Mouse (Mus musculus): ENCODE data around the gene Cct5.

DNA sequence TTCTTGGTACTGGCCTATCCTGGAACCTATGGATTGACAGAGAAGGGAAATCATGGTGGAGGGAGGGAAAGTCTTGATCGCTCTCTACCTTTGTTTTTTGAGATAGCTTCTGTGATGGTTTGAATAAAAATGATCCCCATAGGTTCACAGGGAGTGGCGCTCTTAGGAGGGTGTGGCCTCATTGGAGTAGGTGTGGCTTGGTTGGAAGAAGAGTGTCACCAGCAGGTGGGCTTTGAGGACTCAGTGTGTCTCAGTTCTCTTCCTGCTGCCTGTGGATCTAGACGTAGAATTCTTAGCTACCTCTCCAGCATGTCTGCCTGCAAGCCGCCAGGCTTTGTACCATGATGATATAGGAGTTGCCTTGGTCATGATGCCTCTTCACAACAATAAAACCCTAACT lies 39.6 kb downstream of the Cct5 start:
- TF ChIP-seq POLR2A (IDR thresholded peaks at IDR 0.05; ENCODE audit: borderline replicate concordance, control insufficient read depth, low read depth, low read length) (no peak), CTCF (IDR thresholded peaks at IDR 0.05; ENCODE audit: control insufficient read depth, insufficient read depth, low read length) (no peak)
